Mouse (Mus musculus) ES-E14 (cell line): ENCODE results near the gene Ptger1. TPM values are rescaled to one million over a fixed set of nuclear protein-coding genes. Genes with fewer than 3 reads are reported as not detected.

Source experiments
- DNase-seq: peaks from one replicate; pipeline ENCODE4 v3.0.0-alpha.2; 2013; ENCODE audit warnings: low read depth, low spot score
- H3K27ac ChIP-seq: 2 replicates; pipeline ENCODE4 v1.5.1; 2012; ENCODE audit warnings: low read depth, mild to moderate bottlenecking, low read length, moderate library complexity, mixed read lengths; ENCODE audit not compliant: poor library complexity, insufficient read depth, severe bottlenecking
- H3K36me3 ChIP-seq: 2 replicates; pipeline ENCODE4 v1.6.1; 2012; ENCODE audit warnings: mild to moderate bottlenecking, low read length, moderate library complexity, mixed read lengths; ENCODE audit not compliant: control insufficient read depth, poor library complexity, insufficient read depth, severe bottlenecking
- H3K4me1 ChIP-seq, 2 experiments: fragments of 150-350 bp in 1 of 2; sonication (generic) in 1 of 2; 2 replicates each; pipeline ENCODE4 v1.6.1; 2012; ENCODE audit warnings: low read length in 2 of 2, mild to moderate bottlenecking in 1 of 2, mixed read lengths in 1 of 2; ENCODE audit not compliant: control insufficient read depth in 2 of 2, insufficient read depth in 2 of 2, poor library complexity in 1 of 2
- H3K4me3 ChIP-seq, 2 experiments: fragments of 150-350 bp in 1 of 2; sonication (generic) in 1 of 2; 2 replicates each; pipeline ENCODE4 v1.5.1; 2012; ENCODE audit warnings: low read length in 2 of 2, low read depth in 1 of 2, mild to moderate bottlenecking in 1 of 2, mixed read lengths in 1 of 2; ENCODE audit not compliant: insufficient read depth in 1 of 2, poor library complexity in 1 of 2, severe bottlenecking in 1 of 2
- H3K9ac ChIP-seq: 2 replicates; pipeline ENCODE4 v1.6.1; 2012; ENCODE audit warnings: low read depth, mild to moderate bottlenecking, low read length, mixed read lengths; ENCODE audit not compliant: poor library complexity, insufficient read depth, severe bottlenecking
- H3K9me3 ChIP-seq: fragments of 150-350 bp; sonication (generic); 2 replicates; pipeline ENCODE4 v1.6.1; 2012; ENCODE audit warnings: low read depth, mild to moderate bottlenecking, low read length; ENCODE audit not compliant: control insufficient read depth, insufficient read depth
- CHD2 ChIP-seq: IDR thresholded peaks from 2 replicates; pipeline ENCODE4 v1.6.1; 2014; ENCODE audit warnings: mild to moderate bottlenecking, low read depth, low read length, inconsistent platforms
- HCFC1 ChIP-seq: IDR thresholded peaks from 2 replicates; pipeline ENCODE4 v1.6.1; 2012; ENCODE audit warnings: low read length, inconsistent platforms, borderline replicate concordance; ENCODE audit not compliant: insufficient read depth
- MAFK ChIP-seq: IDR thresholded peaks from 2 replicates; pipeline ENCODE4 v1.6.1; 2014; ENCODE audit warnings: mild to moderate bottlenecking, low read depth, low read length, inconsistent platforms; ENCODE audit not compliant: insufficient read depth
- ZC3H11A ChIP-seq: IDR thresholded peaks from 2 replicates; pipeline ENCODE4 v1.6.1; 2012; ENCODE audit warnings: low read depth, mild to moderate bottlenecking, inconsistent platforms, low read length, borderline replicate concordance
- ZNF384 ChIP-seq: IDR thresholded peaks from 2 replicates; pipeline ENCODE4 v1.6.1; 2012; ENCODE audit warnings: low read depth, low read length, inconsistent platforms
- in situ Hi-C, 2 experiments: fragments of 600-800 bp; cut with MboI; formaldehyde crosslinking; loops; one replicate each; pipeline ENCODE4 v1.15.1; 2025; ENCODE audit warnings: low sequenced_read_pairs in 2 of 2, inconsistent platforms in 1 of 2; ENCODE audit not compliant: unreplicated experiment in 2 of 2
- total RNA-seq: library from RNA; depleted of rRNA; stranded (reverse); fragments of 300-350 nt; gene quantifications from 2 replicates; pipeline ENCODE4 v1.2.3, GENCODE M21; 2012

Gene Ptger1
- total RNA-seq, 1 experiment = 1.7 TPM

DNA sequence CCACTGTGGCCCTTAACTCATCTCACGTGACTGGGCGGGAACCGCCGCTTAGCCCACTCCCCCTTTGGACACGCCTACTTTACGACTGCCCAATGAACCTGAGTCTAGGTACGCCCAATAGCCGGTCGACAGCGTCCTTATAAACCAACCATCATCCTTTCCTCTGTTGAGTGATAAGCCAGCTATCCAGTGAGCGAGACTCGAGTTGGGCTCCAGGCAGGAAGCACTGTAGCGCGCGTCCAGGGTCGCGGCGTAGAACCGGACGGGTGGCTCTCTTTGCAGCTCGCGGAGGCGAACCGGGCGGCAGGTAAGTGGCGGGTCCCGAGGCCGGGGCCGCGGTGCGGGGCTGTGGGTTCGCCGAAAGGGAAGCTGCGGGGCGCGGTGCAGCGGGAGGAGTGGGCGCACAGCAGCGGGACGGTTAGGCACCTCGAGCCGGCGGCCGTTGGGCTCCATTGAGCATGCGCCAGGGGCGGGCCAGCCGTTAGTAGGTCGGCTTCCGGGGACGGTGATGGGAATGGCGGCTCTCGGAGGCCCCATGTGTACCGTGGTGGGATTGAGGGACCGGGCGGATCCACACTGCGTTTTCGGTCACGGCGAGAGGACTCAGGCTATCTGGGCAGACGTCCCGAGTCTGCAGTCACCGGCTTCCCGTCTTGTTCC lies 48.7 kb downstream of the Ptger1 start, which contains the start of gene Ddx39:
TSS of gene Ddx39 (plus strand) at position 147 of the 660 bp plus-strand sequence.
- Histone ChIP-seq H3K27ac (peak within 1 kb of the TSS; percentile 93), H3K4me1 (peaks cover 10 to 11% of the 10 kb centered on the region in 2 experiments; a peak in 3 of 4 replicates), H3K9ac (peak within 1 kb of the TSS; percentile 97), H3K4me3 (peak within 1 kb of the TSS; percentile 94 to 98), H3K9me3 (no peaks in the 10 kb centered on the region), H3K36me3 (peaks cover 16% of the 10 kb centered on the region)
- TF ChIP-seq HCFC1 (peak; percentile 65; the same call in 1 of the 2 replicates), CHD2 (peak; percentile 89), MAFK (no peak), ZC3H11A (no peak)
- peak; percentile 98 for DNase-seq
- in situ Hi-C loops = no loop called here

DNA sequence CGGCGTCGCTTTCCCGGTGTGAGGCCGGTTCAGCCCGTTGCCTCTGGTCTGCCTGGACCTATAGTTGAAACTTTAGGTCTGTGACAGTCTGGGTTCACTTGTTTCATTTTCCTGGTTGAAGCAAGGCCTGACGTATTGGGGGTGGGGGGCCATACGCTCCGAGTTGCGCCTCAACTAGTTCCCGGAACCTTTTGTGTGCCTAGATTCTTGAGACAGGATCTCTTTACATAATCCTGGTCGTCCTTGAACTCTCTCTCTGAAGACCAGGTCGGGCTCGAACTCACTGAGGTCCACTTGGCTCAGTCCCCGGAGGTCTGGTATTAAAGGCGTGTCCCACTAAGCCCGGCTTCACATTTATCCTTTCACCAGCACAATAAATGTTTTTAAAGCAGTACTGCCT lies 49.3 kb downstream of the Ptger1 start:
- in situ Hi-C loops = no loop called here
- peak overlapping the region; percentile 93 for H3K27ac ChIP-seq

DNA sequence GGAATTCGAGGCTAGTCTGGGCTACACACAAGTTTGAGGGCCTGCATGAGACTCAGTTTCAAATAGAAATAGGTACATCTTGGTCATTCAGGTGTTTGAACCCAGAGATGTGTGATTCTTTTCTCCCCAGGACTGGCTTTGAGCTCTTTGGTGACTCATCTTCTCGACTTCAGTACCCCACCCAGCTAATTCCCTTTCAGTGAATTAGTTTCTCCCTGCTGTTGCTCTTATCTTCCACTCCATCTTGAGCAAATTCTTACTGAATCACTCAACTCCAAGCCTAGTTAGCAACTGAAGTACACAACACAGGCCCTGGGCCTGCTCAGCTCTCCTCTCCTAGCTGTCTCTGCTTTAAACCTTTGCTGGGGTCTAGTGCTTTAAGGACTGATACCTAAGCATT lies 50.1 kb downstream of the Ptger1 start:
- H3K36me3 ChIP-seq = peaks cover 30% of the 10 kb centered on the region
- no peak overlapping the region for H3K27ac ChIP-seq
- H3K9me3 ChIP-seq = no peaks in the 10 kb centered on the region
- peaks cover 8 to 11% of the 10 kb centered on the region in 2 experiments; a peak in 3 of 4 replicates for H3K4me1 ChIP-seq
- H3K9ac ChIP-seq = peak overlapping the region; percentile 97
- in situ Hi-C loops = no loop called here
- no peak for TF ChIP-seq ZC3H11A
- no peak for TF ChIP-seq MAFK
- no peak for TF ChIP-seq ZNF384
- TF ChIP-seq CHD2 = no peak
- TF ChIP-seq HCFC1 = no peak
- no peak for DNase-seq
- peak overlapping the region; percentile 94 to 98 for H3K4me3 ChIP-seq

More for the DNA sequence above, 49.3 kb downstream of the Ptger1 start:
- Histone ChIP-seq H3K36me3 (peaks cover 22% of the 10 kb centered on the region), H3K9ac (peak overlapping the region; percentile 97), H3K4me1 (peaks cover 10 to 11% of the 10 kb centered on the region in 2 experiments; a peak in 3 of 4 replicates), H3K9me3 (no peaks in the 10 kb centered on the region), H3K4me3 (peak overlapping the region; percentile 94 to 98)
- no peak for DNase-seq
- TF ChIP-seq ZNF384 (no peak), ZC3H11A (no peak), CHD2 (no peak), MAFK (no peak), HCFC1 (no peak)

DNA sequence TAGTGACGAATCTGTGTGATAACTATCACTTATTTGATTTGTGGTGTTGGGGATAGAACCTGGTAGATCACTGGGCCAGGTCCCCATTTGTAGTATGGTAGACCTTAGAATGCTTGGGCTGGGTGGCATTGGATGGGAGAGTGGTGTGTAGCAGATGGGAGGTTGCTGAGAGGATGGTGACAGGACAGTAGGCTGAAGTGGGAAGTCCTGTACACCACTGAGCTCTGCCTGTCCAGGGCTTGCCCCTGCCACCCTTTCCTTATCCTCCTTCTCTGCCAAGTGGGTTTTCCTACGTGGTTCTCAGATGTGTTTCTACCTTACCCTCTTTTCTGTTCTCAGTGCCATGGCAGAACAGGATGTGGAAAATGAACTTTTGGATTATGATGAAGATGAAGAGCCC lies 52.6 kb downstream of the Ptger1 start:
- DNase-seq = no peak
- H3K4me1 ChIP-seq = peaks cover 4 to 11% of the 10 kb centered on the region in 2 experiments; a peak in 2 of 4 replicates
- H3K9me3 ChIP-seq = no peaks in the 10 kb centered on the region
- H3K27ac ChIP-seq = no peak overlapping the region
- no peak for TF ChIP-seq CHD2
- TF ChIP-seq MAFK = no peak
- TF ChIP-seq ZNF384 = no peak
- no peak for TF ChIP-seq ZC3H11A
- no peak for TF ChIP-seq HCFC1
- in situ Hi-C loops = no loop called here
- H3K9ac ChIP-seq = no peak overlapping the region
- H3K4me3 ChIP-seq = no peak overlapping the region
- peaks cover 55% of the 10 kb centered on the region for H3K36me3 ChIP-seq
